Mouse (Mus musculus): ENCODE measurements around the gene Tpbgl. TPM values are rescaled to one million over a fixed set of nuclear protein-coding genes. Genes with fewer than 3 reads are reported as not detected.

The Tpbgl gene
- polyA plus RNA-seq, 1 experiment, result 0.28 TPM

- no peak for TF ChIP-seq POLR2A (IDR thresholded peaks at IDR 0.05; ENCODE audit: low read depth, low read length)
- no peak for TF ChIP-seq CTCF (IDR thresholded peaks at IDR 0.05; ENCODE audit: borderline replicate concordance, insufficient read depth, low read length)
- H3K4me1 ChIP-seq (ENCODE audit: control insufficient read depth, insufficient read depth, low read length), result no peaks in the 10 kb centered on the region
Measured at GRCm38 (mm10) chr7:99606766-99607165, 20.1 kb downstream of the Tpbgl start.

GRCm38 (mm10) chr7:99606303-99606702, 20.6 kb downstream of the Tpbgl start:
- no peak for TF ChIP-seq CTCF (IDR thresholded peaks at IDR 0.05; ENCODE audit: borderline replicate concordance, insufficient read depth, low read length)
- TF ChIP-seq POLR2A (IDR thresholded peaks at IDR 0.05; ENCODE audit: low read depth, low read length), result no peak
- Histone ChIP-seq H3K27ac (ENCODE audit: insufficient read depth, low read length) (no peak overlapping the region), H3K4me3 (ENCODE audit: insufficient read depth, low read length) (no peak overlapping the region), H3K4me1 (ENCODE audit: control insufficient read depth, insufficient read depth, low read length) (no peaks in the 10 kb centered on the region)

More at GRCm38 (mm10) chr7:99606766-99607165, 20.1 kb downstream of the Tpbgl start:
- H3K4me3 ChIP-seq (ENCODE audit: insufficient read depth, low read length), result no peak overlapping the region
- H3K27ac ChIP-seq (ENCODE audit: insufficient read depth, low read length), result no peak overlapping the region

GRCm38 (mm10) chr7:99605058-99605457, 21.8 kb downstream of the Tpbgl start:
- no peak for TF ChIP-seq CTCF (IDR thresholded peaks at IDR 0.05; ENCODE audit: borderline replicate concordance, insufficient read depth, low read length)
- no peak overlapping the region for H3K27ac ChIP-seq (ENCODE audit: insufficient read depth, low read length)
- no peaks in the 10 kb centered on the region for H3K4me1 ChIP-seq (ENCODE audit: control insufficient read depth, insufficient read depth, low read length)
- no peak overlapping the region for H3K4me3 ChIP-seq (ENCODE audit: insufficient read depth, low read length)

GRCm38 (mm10) chr7:99603875-99604662, 22.8 kb downstream of the Tpbgl start:
- no peak overlapping the region for H3K4me3 ChIP-seq (ENCODE audit: insufficient read depth, low read length)
- H3K4me1 ChIP-seq (ENCODE audit: control insufficient read depth, insufficient read depth, low read length), result no peaks in the 10 kb centered on the region
- TF ChIP-seq POLR2A (IDR thresholded peaks at IDR 0.05; ENCODE audit: low read depth, low read length) (no peak), CTCF (IDR thresholded peaks at IDR 0.05; ENCODE audit: borderline replicate concordance, insufficient read depth, low read length) (no peak)
- H3K27ac ChIP-seq (ENCODE audit: insufficient read depth, low read length), result no peak overlapping the region

- no peak for TF ChIP-seq POLR2A (IDR thresholded peaks at IDR 0.05; ENCODE audit: low read depth, low read length)
- TF ChIP-seq CTCF (IDR thresholded peaks at IDR 0.05; ENCODE audit: borderline replicate concordance, insufficient read depth, low read length), result no peak
- H3K4me1 ChIP-seq (ENCODE audit: control insufficient read depth, insufficient read depth, low read length), result 0 out of 2 replicates have a peak, but pooled peaks cover 3% of the 10 kb centered on the region
- H3K27ac ChIP-seq (ENCODE audit: insufficient read depth, low read length), result no peak overlapping the region
- H3K4me3 ChIP-seq (ENCODE audit: insufficient read depth, low read length), result no peak overlapping the region
Measured at GRCm38 (mm10) chr7:99598722-99599121, 28.2 kb downstream of the Tpbgl start.

GRCm38 (mm10) chr7:99593868-99594803, 32.8 kb downstream of the Tpbgl start:
- Histone ChIP-seq H3K27ac (ENCODE audit: insufficient read depth, low read length) (no peak overlapping the region), H3K4me1 (ENCODE audit: control insufficient read depth, insufficient read depth, low read length) (0 out of 2 replicates have a peak, but pooled peaks cover 3% of the 10 kb centered on the region), H3K4me3 (ENCODE audit: insufficient read depth, low read length) (no peak overlapping the region)
- TF ChIP-seq POLR2A (IDR thresholded peaks at IDR 0.05; ENCODE audit: low read depth, low read length), result no peak
- TF ChIP-seq CTCF (IDR thresholded peaks at IDR 0.05; ENCODE audit: borderline replicate concordance, insufficient read depth, low read length), result no peak

- Histone ChIP-seq H3K4me3 (ENCODE audit: insufficient read depth, low read length) (no peak overlapping the region), H3K4me1 (ENCODE audit: control insufficient read depth, insufficient read depth, low read length) (0 out of 2 replicates have a peak, but pooled peaks cover 3% of the 10 kb centered on the region), H3K27ac (ENCODE audit: insufficient read depth, low read length) (no peak overlapping the region)
- TF ChIP-seq POLR2A (IDR thresholded peaks at IDR 0.05; ENCODE audit: low read depth, low read length) (no peak), CTCF (IDR thresholded peaks at IDR 0.05; ENCODE audit: borderline replicate concordance, insufficient read depth, low read length) (no peak)
Measured at GRCm38 (mm10) chr7:99592669-99593068, 34.2 kb downstream of the Tpbgl start.

- Histone ChIP-seq H3K4me3 (ENCODE audit: insufficient read depth, low read length) (no peak overlapping the region), H3K27ac (ENCODE audit: insufficient read depth, low read length) (no peak overlapping the region), H3K4me1 (ENCODE audit: control insufficient read depth, insufficient read depth, low read length) (0 out of 2 replicates have a peak, but pooled peaks cover 3% of the 10 kb centered on the region)
- TF ChIP-seq CTCF (IDR thresholded peaks at IDR 0.05; ENCODE audit: borderline replicate concordance, insufficient read depth, low read length), result no peak
- TF ChIP-seq POLR2A (IDR thresholded peaks at IDR 0.05; ENCODE audit: low read depth, low read length), result no peak
Measured at GRCm38 (mm10) chr7:99590646-99591045, 36.3 kb downstream of the Tpbgl start.

- no peak overlapping the region for H3K27ac ChIP-seq (ENCODE audit: insufficient read depth, low read length)
- H3K4me3 ChIP-seq (ENCODE audit: insufficient read depth, low read length), result no peak overlapping the region
- 0 out of 2 replicates have a peak, but pooled peaks cover 3% of the 10 kb centered on the region for H3K4me1 ChIP-seq (ENCODE audit: control insufficient read depth, insufficient read depth, low read length)
- peak; percentile 44; the same call in 1 of the 2 replicates for TF ChIP-seq CTCF (IDR thresholded peaks at IDR 0.05; ENCODE audit: borderline replicate concordance, insufficient read depth, low read length)
- TF ChIP-seq POLR2A (IDR thresholded peaks at IDR 0.05; ENCODE audit: low read depth, low read length), result no peak
Measured at GRCm38 (mm10) chr7:99590064-99590463, 36.8 kb downstream of the Tpbgl start.
